Mouse (Mus musculus): ENCODE measurements around the gene Cryzl1.

Gene Cryzl1

GRCm38 (mm10) chr16:91695108-91695755 lies 33.5 kb downstream of the Cryzl1 start:
- in situ Hi-C loops (cut with MboI; ENCODE audit: unreplicated experiment in 2 of 2) = no loop called here

GRCm38 (mm10) chr16:91694455-91695084 lies 34.2 kb downstream of the Cryzl1 start:
- in situ Hi-C loops (cut with MboI; ENCODE audit: unreplicated experiment in 2 of 2) = loop anchor here in 1 of 2 experiments (5.0 kb wide), 1 partner anchor 107 kb away; no protein-coding TSS in a partner anchor

- in situ Hi-C loops (cut with MboI; ENCODE audit: unreplicated experiment in 2 of 2) = loop anchor here in 1 of 2 experiments (5.0 kb wide), 1 partner anchor 102 kb away; no protein-coding TSS in a partner anchor
Observed at GRCm38 (mm10) chr16:91689791-91690190, 39.0 kb downstream of the Cryzl1 start.

- in situ Hi-C loops (cut with MboI; ENCODE audit: unreplicated experiment in 2 of 2) = no loop called here
Observed at GRCm38 (mm10) chr16:91688619-91689334, 40.0 kb downstream of the Cryzl1 start, which contains the start of gene Donson. TSS of gene Donson (minus strand) at chr16:91688770.

- in situ Hi-C loops (cut with MboI; ENCODE audit: unreplicated experiment in 2 of 2) = no loop called here
Observed at GRCm38 (mm10) chr16:91688023-91688618, 40.7 kb downstream of the Cryzl1 start.

- in situ Hi-C loops (cut with MboI; ENCODE audit: unreplicated experiment in 2 of 2) = no loop called here
Observed at GRCm38 (mm10) chr16:91686369-91686768, 42.4 kb downstream of the Cryzl1 start.

GRCm38 (mm10) chr16:91685526-91685925 lies 43.2 kb downstream of the Cryzl1 start:
- in situ Hi-C loops (cut with MboI; ENCODE audit: unreplicated experiment in 2 of 2) = no loop called here

- in situ Hi-C loops (cut with MboI; ENCODE audit: unreplicated experiment in 2 of 2) = loop anchor here in 1 of 2 experiments (5.0 kb wide), 1 partner anchor 33 kb away; the partner anchor contains the start of genes Gart and Son
Observed at GRCm38 (mm10) chr16:91680656-91681055, 48.1 kb downstream of the Cryzl1 start.

GRCm38 (mm10) chr16:91678147-91678911 lies 50.4 kb downstream of the Cryzl1 start:
- in situ Hi-C loops (cut with MboI; ENCODE audit: unreplicated experiment in 2 of 2) = no loop called here

- in situ Hi-C loops (cut with MboI; ENCODE audit: unreplicated experiment in 2 of 2) = loop anchor here in 1 of 2 experiments (25.0 kb wide), 1 partner anchor 1412 kb away; no protein-coding TSS in a partner anchor
Observed at GRCm38 (mm10) chr16:91674500-91674899, 54.3 kb downstream of the Cryzl1 start.

- in situ Hi-C loops (cut with MboI; ENCODE audit: unreplicated experiment in 2 of 2) = loop anchor here (10.0 to 25.0 kb wide), 4 partner anchors 159 to 1401 kb away; no protein-coding TSS in a partner anchor
Observed at GRCm38 (mm10) chr16:91663795-91664194, 65.0 kb downstream of the Cryzl1 start.

GRCm38 (mm10) chr16:91662336-91662735 lies 66.4 kb downstream of the Cryzl1 start:
- in situ Hi-C loops (cut with MboI; ENCODE audit: unreplicated experiment in 2 of 2) = loop anchor here (10.0 to 25.0 kb wide), 4 partner anchors 158 to 1400 kb away; no protein-coding TSS in a partner anchor

- in situ Hi-C loops (cut with MboI; ENCODE audit: unreplicated experiment in 2 of 2) = loop anchor here (10.0 to 25.0 kb wide), 4 partner anchors 157 to 1399 kb away; no protein-coding TSS in a partner anchor
Observed at GRCm38 (mm10) chr16:91661397-91661796, 67.4 kb downstream of the Cryzl1 start.

GRCm38 (mm10) chr16:91659798-91660197 lies 69.0 kb downstream of the Cryzl1 start:
- in situ Hi-C loops (cut with MboI; ENCODE audit: unreplicated experiment in 2 of 2) = loop anchor here (10.0 to 25.0 kb wide), 4 partner anchors 155 to 1397 kb away; no protein-coding TSS in a partner anchor

GRCm38 (mm10) chr16:91658471-91658870 lies 70.3 kb downstream of the Cryzl1 start:
- in situ Hi-C loops (cut with MboI; ENCODE audit: unreplicated experiment in 2 of 2) = loop anchor here in 1 of 2 experiments (25.0 kb wide), 1 partner anchor 1396 kb away; no protein-coding TSS in a partner anchor

- in situ Hi-C loops (cut with MboI; ENCODE audit: unreplicated experiment in 2 of 2) = loop anchor here in 1 of 2 experiments (25.0 kb wide), 1 partner anchor 1395 kb away; no protein-coding TSS in a partner anchor
Observed at GRCm38 (mm10) chr16:91657285-91657684, 71.5 kb downstream of the Cryzl1 start.

GRCm38 (mm10) chr16:91655285-91655684 lies 73.5 kb downstream of the Cryzl1 start:
- in situ Hi-C loops (cut with MboI; ENCODE audit: unreplicated experiment in 2 of 2) = loop anchor here in 1 of 2 experiments (25.0 kb wide), 1 partner anchor 1393 kb away; no protein-coding TSS in a partner anchor

GRCm38 (mm10) chr16:91652191-91652590 lies 76.6 kb downstream of the Cryzl1 start:
- in situ Hi-C loops (cut with MboI; ENCODE audit: unreplicated experiment in 2 of 2) = loop anchor here in 1 of 2 experiments (25.0 kb wide), 1 partner anchor 1390 kb away; no protein-coding TSS in a partner anchor

GRCm38 (mm10) chr16:91649781-91650180 lies 79.0 kb downstream of the Cryzl1 start:
- in situ Hi-C loops (cut with MboI; ENCODE audit: unreplicated experiment in 2 of 2) = loop anchor here in 1 of 2 experiments (5.0 to 25.0 kb wide), 2 partner anchors 33 to 1387 kb away; no protein-coding TSS in a partner anchor
